Mouse (Mus musculus) adrenal gland, postnatal 10 days (tissue): ENCODE data around the gene Nos3. TPM values are rescaled to one million over a fixed set of nuclear protein-coding genes. Genes with fewer than 3 reads are reported as not detected.

Source experiments
- DNase-seq: peaks from one replicate; pipeline ENCODE4 v3.0.0; 2021; ENCODE audit warnings: mixed read lengths
- total RNA-seq, 2 experiments: library from RNA; stranded (reverse); gene quantifications; 2 replicates each; pipeline ENCODE4 v1.2.3; 2021

Nos3 gene
- total RNA-seq, 2 experiments from 2014 or later: 16.3 to 16.6 TPM

DNA sequence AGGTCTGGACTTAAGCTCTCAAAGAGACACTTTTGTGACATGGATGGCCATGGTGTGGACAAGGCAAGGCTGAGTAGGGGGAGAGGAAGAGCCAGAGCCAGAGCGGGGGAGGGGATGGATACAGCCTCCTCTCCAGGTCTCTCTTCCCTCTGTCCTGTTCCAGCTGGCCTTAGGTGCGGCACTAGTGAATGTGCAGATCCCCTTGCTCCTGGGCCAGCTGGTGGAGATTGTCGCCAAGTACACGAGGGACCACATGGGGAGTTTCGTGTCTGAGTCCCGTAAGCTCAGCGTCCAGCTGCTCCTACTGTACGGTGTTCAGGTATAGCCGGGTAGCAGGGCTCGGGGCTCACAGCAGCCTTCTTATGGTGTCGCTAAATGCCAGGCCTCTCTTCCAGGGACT, 35.8 kb downstream of the Nos3 start:
- DNase-seq: no peak

DNA sequence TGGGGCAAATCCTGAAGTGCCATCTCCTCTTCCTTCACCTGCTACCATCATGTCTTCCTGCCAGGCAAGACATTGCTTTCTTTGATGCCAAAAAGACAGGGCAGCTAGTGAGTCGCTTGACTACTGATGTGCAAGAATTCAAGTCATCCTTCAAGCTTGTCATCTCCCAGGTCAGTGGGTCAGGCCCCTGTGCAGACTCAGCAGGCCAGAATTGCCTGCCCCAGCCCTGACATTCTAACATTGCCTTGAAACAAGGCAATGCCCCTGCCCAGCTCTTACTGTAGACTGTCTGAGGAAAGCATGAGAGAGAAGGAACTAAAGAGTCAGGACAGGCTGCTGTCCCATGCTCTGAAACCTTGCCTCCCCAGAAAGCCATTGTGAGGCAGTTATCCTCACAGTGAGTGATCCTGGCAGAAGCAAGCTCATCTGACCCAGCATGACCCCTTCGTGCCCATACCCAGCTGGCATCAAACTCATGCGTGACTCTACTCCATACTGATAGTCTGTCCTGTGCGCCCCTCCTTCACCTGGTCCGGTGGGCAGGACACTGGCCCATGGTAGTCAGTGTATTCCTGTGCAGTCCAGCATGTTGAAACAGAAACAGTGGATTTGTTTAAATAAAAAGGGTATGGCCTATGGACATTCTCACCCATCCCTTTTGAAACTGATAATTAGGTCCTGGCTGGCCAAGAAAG, 36.4 kb downstream of the Nos3 start:
- DNase-seq: no peak

DNA sequence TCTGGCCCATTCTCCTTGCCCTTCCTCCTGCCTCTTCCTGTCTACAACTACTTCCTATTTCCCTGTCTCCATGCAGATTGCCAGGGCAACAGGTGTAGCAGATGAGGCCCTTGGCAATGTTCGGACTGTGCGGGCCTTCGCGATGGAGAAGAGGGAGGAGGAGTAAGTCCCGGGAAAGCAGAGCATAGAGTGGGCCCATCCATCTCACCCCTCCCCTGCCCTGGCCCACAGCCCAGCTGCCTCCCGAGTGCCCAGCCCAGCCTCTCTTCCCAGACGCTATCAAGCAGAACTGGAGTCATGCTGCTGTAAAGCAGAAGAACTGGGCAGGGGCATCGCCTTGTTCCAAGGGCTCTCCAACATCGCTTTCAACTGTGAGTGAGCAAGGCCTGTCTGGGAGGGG, 37.4 kb downstream of the Nos3 start:
- DNase-seq: no peak

DNA sequence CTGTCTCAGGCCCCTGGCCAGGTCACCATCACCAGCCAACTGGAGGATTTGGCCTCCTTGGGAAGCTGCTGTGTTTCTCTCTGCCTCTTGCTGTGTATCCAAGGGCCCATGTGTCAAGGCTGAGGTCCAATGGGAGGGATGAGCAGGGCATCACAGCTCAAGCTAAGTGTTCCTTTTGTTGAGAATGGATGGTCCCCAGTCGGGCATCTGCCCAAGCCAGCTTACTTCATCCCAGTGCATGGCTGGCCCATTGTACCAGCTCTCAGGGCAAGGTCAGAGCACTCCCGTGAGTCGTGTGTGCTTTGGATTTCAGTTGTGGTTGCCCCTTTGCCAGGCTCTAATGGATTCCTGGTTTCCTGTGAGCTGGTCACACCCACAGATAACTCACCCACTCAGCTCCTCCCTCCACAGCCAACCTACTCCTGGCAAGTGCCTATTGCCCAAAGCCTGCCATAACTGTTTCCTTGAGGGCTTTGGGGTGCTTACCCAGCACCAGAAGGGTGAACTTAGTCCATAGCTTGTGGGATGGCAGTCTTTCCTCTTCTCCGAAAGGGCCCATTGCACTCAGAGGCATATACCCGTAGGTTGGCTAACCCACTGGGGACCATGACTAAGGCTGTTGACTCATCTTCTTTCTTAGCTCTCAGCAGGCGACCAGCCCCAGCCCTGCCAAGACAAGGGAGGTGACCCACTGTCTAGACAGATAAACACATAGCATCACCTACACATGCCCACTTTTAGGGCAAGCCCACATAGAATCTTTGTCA, 40.2 kb downstream of the Nos3 start:
- no peak for DNase-seq

DNA sequence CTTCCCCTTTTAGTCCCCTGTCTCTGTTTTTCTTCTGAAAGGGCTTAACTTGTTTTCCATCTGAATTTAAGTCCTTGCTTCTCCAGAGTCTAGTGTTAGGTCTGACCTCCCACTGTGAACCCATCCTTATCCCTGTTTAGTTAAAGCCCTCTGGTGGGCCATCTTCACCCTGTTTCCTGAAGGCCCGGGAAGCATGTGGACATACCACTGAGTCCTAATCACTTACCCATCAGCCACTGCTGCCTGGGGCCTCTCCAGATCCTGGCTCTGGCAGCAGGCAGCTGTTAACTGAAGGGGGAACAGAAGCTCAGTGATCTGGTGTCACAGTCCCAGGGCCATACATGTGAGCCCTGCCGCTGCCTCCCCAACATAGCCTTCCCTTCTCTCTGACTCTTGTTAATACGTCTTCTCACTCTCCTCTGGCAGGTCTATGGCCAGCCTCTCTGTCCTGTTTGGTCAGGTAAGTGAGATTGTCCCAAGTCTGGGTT, 40.8 kb downstream of the Nos3 start:
- DNase-seq: no peak

DNA sequence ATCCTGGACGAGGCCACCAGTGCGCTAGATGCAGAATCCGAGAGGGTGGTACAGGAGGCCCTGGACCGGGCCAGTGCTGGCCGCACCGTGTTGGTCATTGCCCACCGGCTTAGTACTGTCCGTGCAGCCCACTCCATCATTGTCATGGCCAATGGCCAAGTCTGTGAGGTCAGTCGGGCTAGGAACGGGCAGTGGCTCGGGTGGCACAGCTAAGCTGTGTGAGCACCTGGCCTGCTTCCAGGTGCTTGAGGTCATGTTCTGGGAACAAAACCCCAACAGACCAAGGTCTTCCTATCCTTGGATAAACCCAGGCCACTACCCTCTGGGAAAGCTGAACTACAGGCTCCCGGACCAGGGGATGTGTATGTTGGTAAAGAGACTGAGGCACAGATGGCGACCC, 44.0 kb downstream of the Nos3 start:
- DNase-seq: peak; percentile 74

DNA sequence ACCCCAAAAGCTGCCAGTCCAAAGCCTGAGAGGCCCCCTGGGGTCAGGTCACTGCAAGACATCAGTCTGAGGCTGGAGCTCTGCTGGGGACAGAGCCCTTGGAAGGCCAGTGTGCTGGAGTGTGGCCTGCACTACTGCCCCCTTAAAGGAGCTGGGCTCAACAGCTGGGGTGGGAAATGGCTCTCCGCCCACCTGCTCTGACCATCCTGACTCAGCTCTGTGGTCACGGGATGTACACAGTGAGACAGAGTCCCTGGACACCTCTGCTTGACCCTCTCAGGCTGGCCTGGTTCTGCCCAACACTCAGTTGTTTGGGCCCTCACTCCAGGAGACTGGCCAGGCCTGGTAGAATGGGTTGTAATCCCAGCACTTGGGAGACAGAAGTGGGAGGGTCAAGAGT, 44.9 kb downstream of the Nos3 start:
- no peak for DNase-seq

DNA sequence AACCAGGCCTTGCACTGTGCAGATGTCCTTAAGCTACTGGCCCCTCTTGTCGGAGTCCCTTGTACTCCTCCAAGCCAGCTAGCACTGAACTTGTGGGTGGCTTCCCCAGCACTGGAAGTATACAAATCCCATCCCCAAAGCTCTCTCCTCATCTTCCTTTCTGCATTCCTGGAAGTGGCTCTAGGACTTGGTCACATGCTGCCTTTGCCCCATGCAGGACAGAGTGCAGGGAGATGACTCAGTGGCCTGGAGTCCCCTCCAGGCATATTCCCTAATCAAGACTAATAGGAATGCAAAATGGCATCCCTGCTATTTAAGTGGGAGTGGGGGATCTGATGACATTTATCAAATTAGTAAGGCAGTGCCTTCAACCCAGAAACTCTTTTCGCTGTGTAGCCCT, 47.5 kb downstream of the Nos3 start:
- DNase-seq: no peak

DNA sequence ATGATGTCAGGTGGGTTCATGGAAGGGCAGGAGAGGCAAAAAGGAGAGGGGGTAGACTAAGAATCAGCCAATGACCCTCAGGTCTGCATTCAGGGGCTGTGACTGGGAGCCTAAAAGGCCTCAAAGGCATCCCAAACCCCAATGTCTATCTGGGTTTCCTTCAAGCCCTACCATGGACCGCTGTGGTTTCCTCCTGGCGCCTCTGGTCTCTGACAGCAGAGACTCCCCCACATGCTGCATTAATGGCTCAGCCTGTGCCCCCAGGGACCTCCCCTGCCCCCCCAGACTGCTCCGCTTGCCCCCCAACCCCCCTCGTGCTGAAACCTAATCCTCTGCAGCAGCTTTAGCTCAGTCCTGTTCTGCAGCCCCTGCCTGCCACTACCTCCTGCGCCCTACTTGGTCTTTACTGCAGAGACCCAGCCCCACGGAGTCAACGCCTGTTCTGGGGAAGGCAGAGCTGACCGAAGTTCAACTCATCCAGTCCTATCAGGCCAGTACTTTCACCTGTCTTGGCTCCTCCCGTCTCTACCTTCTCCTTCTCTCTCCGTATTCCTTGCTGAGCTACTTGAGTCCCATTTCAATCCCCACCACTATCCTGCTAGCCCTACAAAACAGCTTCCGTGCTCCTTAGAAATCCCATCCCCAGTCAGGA, 48.6 kb downstream of the Nos3 start, which contains the start of gene Asic3:
Gene Asic3, plus strand, starts transcription at position 351 of the 652 bp plus-strand sequence.
- DNase-seq: no peak

DNA sequence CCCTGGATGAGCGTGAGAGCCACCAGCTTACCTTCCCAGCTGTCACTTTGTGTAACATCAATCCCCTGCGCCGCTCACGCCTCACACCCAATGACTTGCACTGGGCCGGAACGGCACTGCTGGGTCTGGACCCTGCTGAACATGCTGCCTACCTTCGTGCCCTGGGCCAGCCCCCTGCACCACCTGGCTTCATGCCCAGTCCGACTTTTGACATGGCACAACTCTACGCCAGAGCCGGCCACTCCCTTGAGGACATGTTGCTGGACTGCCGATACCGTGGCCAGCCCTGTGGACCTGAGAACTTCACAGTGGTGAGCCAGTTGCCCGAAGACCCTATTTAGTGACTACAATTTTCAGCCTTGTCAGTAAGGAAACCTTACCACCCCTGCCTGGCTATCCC, 49.3 kb downstream of the Nos3 start:
- DNase-seq: peak; percentile 53

DNA sequence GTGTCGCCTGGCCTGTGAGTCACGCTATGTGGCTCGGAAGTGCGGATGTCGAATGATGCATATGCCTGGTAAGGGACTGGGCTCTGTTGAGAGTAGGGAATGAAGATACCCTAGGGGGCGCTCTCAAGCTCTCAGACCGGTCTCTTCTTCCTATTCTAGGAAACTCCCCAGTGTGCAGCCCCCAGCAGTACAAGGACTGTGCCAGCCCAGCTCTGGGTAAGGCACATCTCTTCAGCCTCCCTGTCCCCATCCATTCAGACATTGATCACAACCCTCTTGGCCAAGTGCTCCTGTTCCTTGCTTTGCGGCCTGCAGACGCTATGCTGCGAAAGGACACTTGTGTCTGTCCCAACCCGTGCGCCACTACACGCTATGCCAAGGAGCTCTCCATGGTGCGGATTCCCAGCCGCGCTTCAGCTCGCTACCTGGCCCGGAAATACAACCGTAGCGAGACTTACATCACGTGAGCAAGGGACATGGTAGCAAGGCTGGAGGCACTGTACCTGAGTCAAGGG, 51.7 kb downstream of the Nos3 start:
- DNase-seq: peak; percentile 77

DNA sequence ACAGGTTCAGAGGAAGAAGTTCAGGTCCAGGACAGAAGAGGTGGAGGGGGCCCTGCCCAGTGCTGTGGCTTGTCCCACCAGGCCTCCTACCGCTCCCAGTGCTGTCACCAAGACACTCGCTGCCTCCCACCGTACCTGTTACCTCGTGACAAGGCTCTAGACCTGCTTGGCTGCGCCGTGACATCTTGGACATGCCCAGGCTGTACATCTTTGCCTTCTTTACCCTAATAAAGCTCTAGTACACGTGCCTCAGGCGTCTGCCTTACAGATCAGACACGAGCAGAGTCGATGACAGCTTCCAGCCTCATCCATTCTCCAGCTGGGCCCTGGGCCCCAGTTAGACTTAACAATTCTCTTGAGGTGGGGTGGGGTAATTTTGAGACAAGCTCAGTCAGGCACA, 53.0 kb downstream of the Nos3 start:
- no peak for DNase-seq

DNA sequence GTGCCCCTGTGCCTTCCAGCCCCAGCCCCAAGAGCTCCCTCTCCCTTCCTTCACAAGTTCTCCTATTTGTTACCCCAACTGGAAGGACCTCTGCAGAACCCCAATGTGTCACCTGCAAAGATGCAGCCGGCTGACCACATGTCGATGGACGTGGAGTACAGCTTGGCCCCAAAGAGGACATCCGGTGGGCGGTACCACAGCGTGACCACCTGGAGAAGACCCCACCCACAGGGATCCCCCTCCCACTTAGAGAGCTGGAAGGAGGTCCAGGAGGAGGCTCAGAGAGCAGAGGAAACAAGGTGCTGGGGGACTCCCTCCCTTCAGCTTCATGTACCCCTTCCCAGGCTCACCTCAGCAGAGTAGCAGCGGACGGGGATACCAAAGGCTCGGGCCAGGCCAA, 55.8 kb downstream of the Nos3 start:
- DNase-seq: no peak

DNA sequence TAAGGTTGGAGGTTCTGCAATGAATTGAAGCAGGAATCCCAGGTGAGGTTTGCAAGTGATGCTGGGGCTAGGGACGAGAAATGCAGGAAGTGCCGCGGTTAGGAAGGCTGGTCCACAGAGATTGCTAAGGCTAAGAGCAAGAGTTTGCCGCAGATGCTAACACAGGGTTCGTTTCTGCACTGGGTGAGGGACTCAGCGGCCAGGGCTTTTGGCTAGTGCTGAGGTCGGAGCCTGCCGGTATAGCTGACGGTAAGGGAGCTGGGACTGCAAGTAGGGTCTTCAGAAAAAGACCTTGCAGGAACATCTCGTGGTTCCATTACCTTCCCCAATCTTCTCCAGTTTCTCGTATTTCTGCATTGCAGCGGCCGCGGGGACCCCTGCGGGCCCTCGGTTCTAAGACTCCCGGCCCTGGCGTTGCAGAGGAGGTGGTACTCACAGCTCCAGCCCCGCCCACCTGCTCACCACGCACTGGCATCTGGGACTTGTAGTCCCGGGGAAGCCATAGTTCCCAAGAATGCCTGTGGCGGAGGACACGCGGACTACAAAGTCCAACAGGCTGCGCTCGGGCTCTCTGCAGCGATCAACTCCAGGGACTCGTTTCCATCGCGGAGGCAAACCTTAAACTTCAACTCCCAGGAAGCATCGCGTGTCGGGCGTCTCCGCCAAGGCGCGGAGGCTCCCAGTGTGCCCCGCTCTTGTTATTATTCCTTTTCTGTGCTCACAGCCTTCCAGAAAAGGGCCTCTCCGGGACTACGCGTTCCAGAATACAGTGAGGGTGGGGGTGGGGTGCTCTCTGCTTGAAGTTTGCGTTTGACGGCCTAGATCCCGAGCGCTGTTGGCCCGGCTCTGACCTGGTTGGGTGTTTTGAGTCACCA, 58.8 kb downstream of the Nos3 start, which contains the start of the genes Cdk5 and Slc4a2:
Gene Cdk5, minus strand, starts transcription at position 402 of the 875 bp plus-strand sequence.
Gene Slc4a2, plus strand, starts transcription at position 709 of the 875 bp plus-strand sequence.
- DNase-seq: peak; percentile 97

DNA sequence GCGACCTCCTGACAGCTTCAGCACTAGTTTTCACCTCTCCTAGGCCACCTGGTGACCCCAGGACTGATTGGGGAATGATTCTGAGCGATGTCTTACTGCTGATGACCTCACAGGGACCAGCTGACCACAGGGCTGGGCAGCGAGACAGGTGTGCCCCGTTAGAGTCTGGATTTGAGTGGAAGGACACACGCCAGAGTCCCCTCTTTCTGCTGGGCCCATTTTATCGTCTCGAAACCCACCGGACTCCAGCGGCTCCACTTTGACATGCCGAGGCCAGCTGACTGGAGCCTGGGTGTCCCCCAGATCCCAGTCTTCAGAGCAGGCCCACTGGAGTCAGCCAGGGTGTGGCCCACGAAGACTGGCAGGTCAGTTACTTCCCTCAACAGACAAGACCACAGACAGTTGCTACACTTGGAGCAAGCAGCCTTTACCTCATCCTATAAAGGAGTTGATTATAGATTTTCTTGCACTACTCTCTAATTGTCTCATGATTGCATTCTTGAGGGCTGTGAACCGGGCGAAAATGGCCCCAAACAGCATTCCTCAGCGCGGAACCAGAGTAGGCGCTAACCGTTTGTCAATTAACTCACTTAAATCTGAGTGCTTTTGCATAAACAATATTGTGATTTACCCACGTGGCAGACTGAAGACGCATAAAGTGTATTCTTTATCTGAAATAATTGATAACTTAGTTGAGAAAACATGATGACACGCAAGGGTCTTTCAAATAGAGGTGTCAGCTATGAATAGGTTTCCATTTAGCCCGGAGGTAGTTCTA, 59.6 kb downstream of the Nos3 start:
- no peak for DNase-seq

DNA sequence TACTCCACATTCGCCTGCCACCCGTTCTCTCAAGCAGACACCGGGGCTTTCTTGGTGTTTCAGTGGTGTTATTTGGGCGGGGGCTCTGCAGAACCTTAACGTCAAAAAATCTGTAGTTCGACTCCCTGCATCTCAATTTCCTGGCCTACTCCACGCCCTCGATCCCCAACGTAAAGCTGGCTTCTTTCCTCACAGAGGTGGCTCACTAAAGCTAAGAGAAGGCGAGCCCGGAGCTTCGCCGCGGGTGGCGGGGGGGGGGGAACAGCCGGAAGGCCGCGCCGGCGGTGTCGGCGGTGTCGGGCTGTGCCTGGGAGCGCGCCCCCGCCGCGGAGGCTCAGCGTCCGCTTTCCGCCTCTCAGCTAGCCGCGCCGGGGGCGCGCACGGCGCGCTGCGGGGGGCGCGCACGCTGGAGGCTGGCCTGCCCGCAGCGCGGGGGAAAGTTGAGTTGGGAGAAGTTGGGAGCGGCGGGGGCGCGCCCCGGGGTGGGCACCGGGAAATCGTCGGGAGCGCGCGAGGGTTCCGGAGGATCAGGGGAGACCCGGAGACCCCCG, 60.3 kb downstream of the Nos3 start:
- DNase-seq: peak; percentile 93

DNA sequence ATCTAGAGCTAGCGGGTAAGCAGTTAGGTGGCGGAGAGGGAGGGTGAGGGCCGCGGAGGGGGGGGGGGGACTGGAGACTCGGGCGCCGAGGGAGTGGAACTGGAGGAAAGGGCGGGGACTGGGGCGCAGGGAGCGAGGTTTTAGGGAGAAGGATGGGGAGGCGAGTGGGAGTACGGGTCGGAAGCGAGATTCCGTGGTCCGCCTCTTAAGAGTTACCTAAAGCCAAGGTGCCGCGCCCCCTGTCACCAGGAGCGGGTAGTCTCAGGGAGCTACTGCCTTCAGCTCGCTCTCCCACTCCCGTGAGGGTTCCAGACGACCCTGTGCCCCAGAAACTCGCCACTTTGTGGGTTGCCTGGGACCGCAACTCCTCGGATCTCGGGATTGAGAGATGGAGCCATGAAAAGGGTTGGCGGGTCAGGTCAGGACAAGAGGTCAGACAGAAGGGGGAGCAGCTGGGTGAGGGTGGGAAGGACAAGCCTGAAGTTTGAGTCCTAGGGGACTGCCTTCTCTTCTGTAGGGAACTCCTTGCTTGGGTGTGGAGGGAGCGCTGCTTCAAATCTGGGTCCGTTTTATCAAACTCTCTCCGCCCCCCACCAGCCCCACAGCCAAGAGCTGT, 60.9 kb downstream of the Nos3 start:
- DNase-seq: no peak

DNA sequence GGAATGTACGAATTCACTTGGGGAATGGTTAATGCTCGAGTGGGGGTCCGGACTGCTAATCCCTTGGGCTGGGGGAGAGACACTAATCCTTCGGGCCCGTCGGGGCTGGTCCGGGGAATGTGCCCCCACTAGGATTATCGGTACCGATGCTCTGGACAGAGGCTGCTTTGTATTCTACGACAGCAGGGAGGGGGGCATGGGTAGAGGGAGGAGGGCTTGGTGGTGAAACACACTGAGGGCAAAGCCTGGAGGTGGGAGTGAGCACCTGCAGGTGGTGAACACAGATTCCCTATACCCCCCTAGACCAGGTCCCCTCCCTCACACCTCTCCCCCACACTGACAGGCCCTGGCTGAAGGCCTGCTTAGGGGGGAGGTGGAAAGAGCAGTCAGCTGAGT, 61.4 kb downstream of the Nos3 start:
- DNase-seq: peak; percentile 21

DNA sequence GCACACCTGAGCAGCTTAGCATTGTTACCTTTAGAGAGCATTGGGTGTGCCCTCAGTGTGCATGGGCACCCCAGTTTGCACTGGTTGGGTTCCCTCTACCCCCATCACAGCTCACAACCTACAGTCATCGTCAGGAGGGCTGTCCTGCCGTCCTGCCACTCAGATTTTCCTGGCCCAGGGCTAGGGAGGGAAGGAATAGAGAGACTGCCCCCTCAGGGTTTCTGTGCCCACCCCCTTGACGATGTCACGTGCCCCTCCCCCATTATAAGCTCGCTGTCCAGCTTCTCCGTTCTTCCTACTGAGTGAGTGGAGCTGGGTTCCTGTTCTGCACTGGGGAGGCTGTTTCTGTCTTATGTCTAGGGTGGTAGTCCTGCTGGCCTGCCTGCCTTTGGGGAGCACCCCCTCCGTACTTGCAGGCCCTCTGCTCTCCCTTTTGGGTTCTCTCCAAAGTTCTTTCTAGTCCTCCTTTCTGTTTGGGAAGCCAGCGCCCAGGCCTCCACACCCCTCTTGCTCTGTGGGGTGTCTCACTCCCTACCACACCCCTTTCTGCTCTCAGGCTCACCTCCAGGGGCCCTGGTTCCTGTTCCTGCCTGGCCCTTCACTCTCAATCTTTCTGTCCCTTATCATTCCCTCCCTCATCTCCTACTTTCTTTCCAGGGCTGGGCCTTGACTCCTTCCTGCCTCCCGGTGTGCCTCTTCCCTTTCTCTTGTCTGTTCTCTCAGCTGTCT, 62.1 kb downstream of the Nos3 start:
- DNase-seq: no peak

DNA sequence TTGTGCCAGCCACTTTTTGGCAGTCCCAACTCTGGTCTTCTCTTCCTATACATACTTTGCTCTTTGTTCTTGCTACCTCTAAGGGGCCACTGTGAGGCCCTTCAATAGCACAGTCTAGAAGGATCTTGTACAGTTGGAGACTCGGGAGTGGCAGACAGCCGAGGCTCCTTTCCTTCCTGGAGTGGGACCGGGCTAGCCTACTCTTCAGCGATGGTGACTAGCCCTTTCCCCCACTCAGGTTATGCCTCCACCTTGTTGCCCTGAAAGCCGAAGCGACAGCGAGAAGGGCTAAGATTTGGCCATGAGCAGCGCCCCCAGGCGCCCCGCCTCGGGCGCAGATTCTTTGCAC, 62.6 kb downstream of the Nos3 start:
- DNase-seq: no peak
